Mouse (Mus musculus): ENCODE measurements around the gene Nupl2. TPM values are rescaled to one million over a fixed set of nuclear protein-coding genes. Genes with fewer than 3 reads are reported as not detected.

Gene Nupl2
- polyA plus RNA-seq, 1 experiment from 2014 or later, result 21.1 TPM

GRCm38 (mm10) chr5:24188476-24188875 lies 23.7 kb downstream of the Nupl2 start:
- Histone ChIP-seq H3K9me3 (ENCODE audit: control insufficient read depth, low read length) (no peaks in the 10 kb centered on the region), H3K4me1 (ENCODE audit: control insufficient read depth, insufficient read depth, low read length) (no peaks in the 10 kb centered on the region), H3K4me2 (ENCODE audit: low read depth, severe bottlenecking) (no peak overlapping the region), H3K27me3 (ENCODE audit: control insufficient read depth, insufficient read depth, low read length) (no peaks in the 10 kb centered on the region), H3K36me3 (ENCODE audit: control insufficient read depth, insufficient read depth, low read length) (peaks cover 4% of the 10 kb centered on the region; the same call in 1 of the 2 replicates), H3K4me3 (ENCODE audit: low read depth, low read length) (no peak overlapping the region), H3K9ac (ENCODE audit: low read length) (no peak overlapping the region), H3K27ac (replicated peaks; ENCODE audit: low read depth, low read length) (no peak overlapping the region)
- WGBS, result 78% methylated on average over 4 of the region's 4 CpGs
- ATAC-seq (ENCODE audit: insufficient number of reproducible peaks, low FRiP score, low TSS enrichment, low read depth) (no peak), DNase-seq (ENCODE audit: low spot score) (no peak)

GRCm38 (mm10) chr5:24191821-24192220 lies 27.1 kb downstream of the Nupl2 start:
- Histone ChIP-seq H3K36me3 (ENCODE audit: control insufficient read depth, insufficient read depth, low read length) (no peaks in the 10 kb centered on the region), H3K4me3 (ENCODE audit: low read depth, low read length) (no peak overlapping the region), H3K9ac (ENCODE audit: low read length) (no peak overlapping the region), H3K4me2 (ENCODE audit: low read depth, severe bottlenecking) (no peak overlapping the region), H3K9me3 (ENCODE audit: control insufficient read depth, low read length) (no peaks in the 10 kb centered on the region), H3K27me3 (ENCODE audit: control insufficient read depth, insufficient read depth, low read length) (no peaks in the 10 kb centered on the region), H3K27ac (replicated peaks; ENCODE audit: low read depth, low read length) (no peak overlapping the region), H3K4me1 (ENCODE audit: control insufficient read depth, insufficient read depth, low read length) (no peaks in the 10 kb centered on the region)
- 86% methylated on average over 2 of the region's 2 CpGs for WGBS
- ATAC-seq (ENCODE audit: insufficient number of reproducible peaks, low FRiP score, low TSS enrichment, low read depth) (no peak), DNase-seq (ENCODE audit: low spot score) (no peak)

- no peaks in the 10 kb centered on the region for H3K4me1 ChIP-seq (ENCODE audit: control insufficient read depth, insufficient read depth, low read length)
- no peak overlapping the region for H3K27ac ChIP-seq (replicated peaks; ENCODE audit: low read depth, low read length)
- no peak overlapping the region for H3K4me2 ChIP-seq (ENCODE audit: low read depth, severe bottlenecking)
- DNase-seq (ENCODE audit: low spot score) (no peak), ATAC-seq (ENCODE audit: insufficient number of reproducible peaks, low FRiP score, low TSS enrichment, low read depth) (no peak)
- H3K9ac ChIP-seq (ENCODE audit: low read length), result no peak overlapping the region
- H3K4me3 ChIP-seq (ENCODE audit: low read depth, low read length), result no peak overlapping the region
- 83% methylated on average over 4 of the region's 4 CpGs for WGBS
- no peaks in the 10 kb centered on the region for H3K36me3 ChIP-seq (ENCODE audit: control insufficient read depth, insufficient read depth, low read length)
- H3K9me3 ChIP-seq (ENCODE audit: control insufficient read depth, low read length), result no peaks in the 10 kb centered on the region
- no peaks in the 10 kb centered on the region for H3K27me3 ChIP-seq (ENCODE audit: control insufficient read depth, insufficient read depth, low read length)
Measured at GRCm38 (mm10) chr5:24201006-24201405, 36.2 kb downstream of the Nupl2 start.

- Histone ChIP-seq H3K9ac (ENCODE audit: low read length) (no peak overlapping the region), H3K27ac (replicated peaks; ENCODE audit: low read depth, low read length) (no peak overlapping the region), H3K36me3 (ENCODE audit: control insufficient read depth, insufficient read depth, low read length) (no peaks in the 10 kb centered on the region), H3K4me1 (ENCODE audit: control insufficient read depth, insufficient read depth, low read length) (no peaks in the 10 kb centered on the region), H3K9me3 (ENCODE audit: control insufficient read depth, low read length) (no peaks in the 10 kb centered on the region), H3K27me3 (ENCODE audit: control insufficient read depth, insufficient read depth, low read length) (no peaks in the 10 kb centered on the region), H3K4me3 (ENCODE audit: low read depth, low read length) (no peak overlapping the region), H3K4me2 (ENCODE audit: low read depth, severe bottlenecking) (no peak overlapping the region)
- DNase-seq (ENCODE audit: low spot score) (no peak), ATAC-seq (ENCODE audit: insufficient number of reproducible peaks, low FRiP score, low TSS enrichment, low read depth) (no peak)
- WGBS, result 88% methylated on average over 5 of the region's 5 CpGs
Measured at GRCm38 (mm10) chr5:24202492-24202891, 37.7 kb downstream of the Nupl2 start.

GRCm38 (mm10) chr5:24203266-24203665 lies 38.5 kb downstream of the Nupl2 start:
- no peaks in the 10 kb centered on the region for H3K4me1 ChIP-seq (ENCODE audit: control insufficient read depth, insufficient read depth, low read length)
- WGBS, result 67% methylated on average over 5 of the region's 5 CpGs
- no peaks in the 10 kb centered on the region for H3K27me3 ChIP-seq (ENCODE audit: control insufficient read depth, insufficient read depth, low read length)
- no peak overlapping the region for H3K4me2 ChIP-seq (ENCODE audit: low read depth, severe bottlenecking)
- no peaks in the 10 kb centered on the region for H3K36me3 ChIP-seq (ENCODE audit: control insufficient read depth, insufficient read depth, low read length)
- DNase-seq (ENCODE audit: low spot score) (no peak), ATAC-seq (ENCODE audit: insufficient number of reproducible peaks, low FRiP score, low TSS enrichment, low read depth) (no peak)
- H3K9me3 ChIP-seq (ENCODE audit: control insufficient read depth, low read length), result no peaks in the 10 kb centered on the region
- H3K9ac ChIP-seq (ENCODE audit: low read length), result no peak overlapping the region
- no peak overlapping the region for H3K27ac ChIP-seq (replicated peaks; ENCODE audit: low read depth, low read length)
- no peak overlapping the region for H3K4me3 ChIP-seq (ENCODE audit: low read depth, low read length)

GRCm38 (mm10) chr5:24207965-24208364 lies 43.2 kb downstream of the Nupl2 start:
- Histone ChIP-seq H3K9me3 (ENCODE audit: control insufficient read depth, low read length) (no peaks in the 10 kb centered on the region), H3K27me3 (ENCODE audit: control insufficient read depth, insufficient read depth, low read length) (no peaks in the 10 kb centered on the region), H3K4me2 (ENCODE audit: low read depth, severe bottlenecking) (no peak overlapping the region), H3K4me1 (ENCODE audit: control insufficient read depth, insufficient read depth, low read length) (no peaks in the 10 kb centered on the region), H3K9ac (ENCODE audit: low read length) (no peak overlapping the region), H3K27ac (replicated peaks; ENCODE audit: low read depth, low read length) (no peak overlapping the region), H3K36me3 (ENCODE audit: control insufficient read depth, insufficient read depth, low read length) (no peaks in the 10 kb centered on the region), H3K4me3 (ENCODE audit: low read depth, low read length) (no peak overlapping the region)
- whole genome bisulfite sequencing, result 53% methylated on average over 10 of the region's 10 CpGs
- ATAC-seq (ENCODE audit: insufficient number of reproducible peaks, low FRiP score, low TSS enrichment, low read depth), result no peak
- no peak for DNase-seq (ENCODE audit: low spot score)

GRCm38 (mm10) chr5:24208505-24208904 lies 43.7 kb downstream of the Nupl2 start:
- H3K4me2 ChIP-seq (ENCODE audit: low read depth, severe bottlenecking), result no peak overlapping the region
- 91% methylated on average over 5 of the region's 5 CpGs for WGBS
- H3K27ac ChIP-seq (replicated peaks; ENCODE audit: low read depth, low read length), result no peak overlapping the region
- no peaks in the 10 kb centered on the region for H3K4me1 ChIP-seq (ENCODE audit: control insufficient read depth, insufficient read depth, low read length)
- no peak overlapping the region for H3K9ac ChIP-seq (ENCODE audit: low read length)
- no peaks in the 10 kb centered on the region for H3K9me3 ChIP-seq (ENCODE audit: control insufficient read depth, low read length)
- ATAC-seq (ENCODE audit: insufficient number of reproducible peaks, low FRiP score, low TSS enrichment, low read depth) (no peak), DNase-seq (ENCODE audit: low spot score) (no peak)
- H3K4me3 ChIP-seq (ENCODE audit: low read depth, low read length), result no peak overlapping the region
- no peaks in the 10 kb centered on the region for H3K36me3 ChIP-seq (ENCODE audit: control insufficient read depth, insufficient read depth, low read length)
- H3K27me3 ChIP-seq (ENCODE audit: control insufficient read depth, insufficient read depth, low read length), result no peaks in the 10 kb centered on the region

- 0 out of 2 replicates have a peak, but pooled peaks cover 3% of the 10 kb centered on the region for H3K27me3 ChIP-seq (ENCODE audit: control insufficient read depth, insufficient read depth, low read length)
- no peak for DNase-seq (ENCODE audit: low spot score)
- no peak overlapping the region for H3K4me2 ChIP-seq (ENCODE audit: low read depth, severe bottlenecking)
- H3K4me1 ChIP-seq (ENCODE audit: control insufficient read depth, insufficient read depth, low read length), result no peaks in the 10 kb centered on the region
- H3K9ac ChIP-seq (ENCODE audit: low read length), result no peak overlapping the region
- no peak for ATAC-seq (ENCODE audit: insufficient number of reproducible peaks, low FRiP score, low TSS enrichment, low read depth)
- 74% methylated on average over 3 of the region's 3 CpGs for WGBS
- H3K9me3 ChIP-seq (ENCODE audit: control insufficient read depth, low read length), result no peaks in the 10 kb centered on the region
- H3K27ac ChIP-seq (replicated peaks; ENCODE audit: low read depth, low read length), result no peak overlapping the region
- H3K36me3 ChIP-seq (ENCODE audit: control insufficient read depth, insufficient read depth, low read length), result no peaks in the 10 kb centered on the region
- H3K4me3 ChIP-seq (ENCODE audit: low read depth, low read length), result no peak overlapping the region
Measured at GRCm38 (mm10) chr5:24213861-24214546, 49.2 kb downstream of the Nupl2 start.

GRCm38 (mm10) chr5:24214547-24214878 lies 49.8 kb downstream of the Nupl2 start:
- 0 out of 2 replicates have a peak, but pooled peaks cover 3% of the 10 kb centered on the region for H3K27me3 ChIP-seq (ENCODE audit: control insufficient read depth, insufficient read depth, low read length)
- H3K4me2 ChIP-seq (ENCODE audit: low read depth, severe bottlenecking), result no peak overlapping the region
- no peak overlapping the region for H3K27ac ChIP-seq (replicated peaks; ENCODE audit: low read depth, low read length)
- H3K36me3 ChIP-seq (ENCODE audit: control insufficient read depth, insufficient read depth, low read length), result no peaks in the 10 kb centered on the region
- no peak for DNase-seq (ENCODE audit: low spot score)
- no peaks in the 10 kb centered on the region for H3K9me3 ChIP-seq (ENCODE audit: control insufficient read depth, low read length)
- ATAC-seq (ENCODE audit: insufficient number of reproducible peaks, low FRiP score, low TSS enrichment, low read depth), result no peak
- H3K4me3 ChIP-seq (ENCODE audit: low read depth, low read length), result no peak overlapping the region
- H3K4me1 ChIP-seq (ENCODE audit: control insufficient read depth, insufficient read depth, low read length), result no peaks in the 10 kb centered on the region
- 73% methylated on average over 1 of the region's 1 CpGs for WGBS
- no peak overlapping the region for H3K9ac ChIP-seq (ENCODE audit: low read length)

All from limb, embryonic 11.5 days (tissue).